14 mouse cellular contexts compared by ENCODE assay signal in genomic region chr14:31437826-31438529, GRCm38 (mm10). TPM values are rescaled to one million over a fixed set of nuclear protein-coding genes. Genes with fewer than 3 reads are reported as not detected.
DNase-seq lines count a peak whose midpoint lies in the region; ATAC-seq and TF ChIP-seq lines count a peak whose summit lies in the region.
"Had no signal": no experiment of that assay in that cellular context is flagged by ENCODE, and none has a peak within 500 bp of the region (broad histone marks: within the 10 kb centered on the region; RNA-seq: fewer than 3 reads in every experiment).

No protein-coding gene starts in this region.

- no peak for TF ChIP-seq CTCF in lung, postnatal 0 days (IDR thresholded peaks at IDR 0.05)

- no peak overlapping the region for H3K4me3 ChIP-seq in lung, postnatal 0 days (ENCODE audit: low read depth, low read length)
- H3K4me3 ChIP-seq: forebrain, embryonic 13.5 days; heart, embryonic 13.5 days; hindbrain, embryonic 13.5 days had no signal

- H3K4me2 ChIP-seq in lung, postnatal 0 days (replicated peaks; ENCODE audit: low read depth, low read length), result no peak overlapping the region
- H3K4me2 ChIP-seq: forebrain, embryonic 13.5 days; heart, embryonic 13.5 days; hindbrain, embryonic 13.5 days had no signal

- H3K27ac ChIP-seq in lung, postnatal 0 days (ENCODE audit: low read length), result no peak overlapping the region; the same call in 1 of the 2 replicates
- H3K27ac ChIP-seq: forebrain, embryonic 13.5 days; heart, embryonic 13.5 days; hindbrain, embryonic 13.5 days; macrophage; stomach, postnatal 0 days had no signal

- ATAC-seq in lung, postnatal 0 days, result no peak
- no peak for ATAC-seq in activated CD4-positive, CD25-positive, alpha-beta regulatory T cell, adult 4 months
- ATAC-seq: forebrain, embryonic 13.5 days had no signal

- no peak for TF ChIP-seq EP300 in lung, postnatal 0 days (IDR thresholded peaks at IDR 0.05)

- 0 out of 2 replicates have a peak, but pooled peaks cover 5% of the 10 kb centered on the region for H3K4me1 ChIP-seq in lung, postnatal 0 days (ENCODE audit: insufficient read depth, low read depth, low read length)

- H3K36me3 ChIP-seq in lung, postnatal 0 days (ENCODE audit: insufficient read depth, low read length), result no peaks in the 10 kb centered on the region
- H3K36me3 ChIP-seq: heart, embryonic 13.5 days had no signal

- 55% methylated on average over 8 of the region's 8 CpGs for WGBS in lung, postnatal 0 days

- no peaks in the 10 kb centered on the region for H3K9me3 ChIP-seq in lung, postnatal 0 days (ENCODE audit: low read length)
- H3K9me3 ChIP-seq: forebrain, embryonic 13.5 days; heart, embryonic 13.5 days; hindbrain, embryonic 13.5 days had no signal

- peaks cover 5% of the 10 kb centered on the region; the same call in 1 of the 2 replicates for H3K27me3 ChIP-seq in lung, postnatal 0 days (replicated peaks; ENCODE audit: insufficient read depth, low read length)
- H3K27me3 ChIP-seq: CH12.LX; forebrain, embryonic 13.5 days had no signal

- H3K9ac ChIP-seq in lung, postnatal 0 days (replicated peaks; ENCODE audit: low read depth), result no peak overlapping the region
- H3K9ac ChIP-seq: forebrain, embryonic 13.5 days; heart, embryonic 13.5 days; hindbrain, embryonic 13.5 days had no signal

- DNase-seq in lung, postnatal 0 days (ENCODE audit: low spot score), result peak; percentile 23
- DNase-seq in lung, postnatal 25 days (ENCODE audit: low spot score), result no peak
- DNase-seq in adrenal gland, adult (ENCODE audit: inconsistent age in 2 of 2, low spot score in 1 of 2), result peak; percentile 85 to 94
- peak; percentile 89 for DNase-seq in adrenal gland, postnatal 14 days
- DNase-seq in cerebellum, postnatal 25 days, result peak; percentile 68 to 82
- DNase-seq in embryo, embryonic 10 days (ENCODE audit: low spot score), result no peak
- DNase-seq: kidney, adult 18-20 months had no signal

RNA-seq across cellular contexts. Expression of gene Sh3bp5, which starts 2.1 kb away (rescaled TPM):
- polyA plus RNA-seq in lung, postnatal 0 days (2015; fragmentation: Nextera tagmentation; extraction: Ambion mirVana), result 37.9 and 38.4 TPM in 2 replicates
- 123 and 142 TPM in 2 replicates for total RNA-seq in adrenal gland, postnatal 14 days (2021)
- 10 to 100 TPM; 13.1 to 13.9 TPM for polyA plus RNA-seq in activated CD4-positive, CD25-positive, alpha-beta regulatory T cell, adult 4 months (2017; shearing (Covaris generic))

RNA-seq across cellular contexts. Expression of gene Eaf1, which starts 56.2 kb away (rescaled TPM):
- polyA plus RNA-seq in lung, postnatal 0 days (2015; fragmentation: Nextera tagmentation; extraction: Ambion mirVana), result 10.0 and 11.3 TPM in 2 replicates
- total RNA-seq in adrenal gland, postnatal 14 days (2021), result 41.5 and 44.2 TPM in 2 replicates
- 10 to 100 TPM; 12.2 to 13.5 TPM for polyA plus RNA-seq in activated CD4-positive, CD25-positive, alpha-beta regulatory T cell, adult 4 months (2017; shearing (Covaris generic))

RNA-seq across cellular contexts. Expression of gene Mettl6, which starts 56.9 kb away (rescaled TPM):
- polyA plus RNA-seq in lung, postnatal 0 days (2015; fragmentation: Nextera tagmentation; extraction: Ambion mirVana), result 40.9 and 49.1 TPM in 2 replicates
- 22.0 and 30.2 TPM in 2 replicates for total RNA-seq in adrenal gland, postnatal 14 days (2021)
- polyA plus RNA-seq in activated CD4-positive, CD25-positive, alpha-beta regulatory T cell, adult 4 months (2017; shearing (Covaris generic)), result 10 to 100 TPM; 68.1 to 79.9 TPM

Comparison
In these comparisons a context has a peak if more than half of its experiments do, and no peak if none do; other contexts are left out.
1. DNase-seq: peak in lung, postnatal 0 days (single experiment), adrenal gland, adult (2 of 2), adrenal gland, postnatal 14 days (single experiment) and cerebellum, postnatal 25 days (2 of 2); none in lung, postnatal 25 days (single experiment) and embryo, embryonic 10 days (single experiment).